Mouse (Mus musculus): Measurements from ENCODE around the gene Syngr3.

DNA sequence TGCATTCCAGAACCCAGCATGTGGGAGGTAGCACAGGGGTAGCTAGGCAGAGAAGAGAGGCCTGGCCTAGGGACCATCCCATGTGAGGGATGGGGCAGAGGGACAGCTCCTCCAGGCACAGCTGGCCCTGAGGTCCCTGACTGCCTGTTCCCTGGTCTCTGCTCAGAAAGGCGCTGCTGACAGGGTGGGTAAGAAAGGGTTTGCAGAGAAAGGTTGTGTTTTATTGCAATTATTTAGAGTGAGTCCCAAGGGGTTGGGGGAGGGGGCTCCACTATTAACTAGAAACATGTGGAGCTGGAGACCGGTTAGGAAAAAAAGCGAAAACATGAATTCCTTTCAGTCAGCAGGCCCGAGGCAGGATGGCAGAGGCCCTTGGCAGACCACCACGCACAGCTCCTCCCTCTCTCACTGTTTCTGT, 50.2 kb downstream of the Syngr3 start:
- TF ChIP-seq CTCF (IDR thresholded peaks at IDR 0.05; ENCODE audit: low read depth, low read length) (no peak), POLR2A (IDR thresholded peaks at IDR 0.05; ENCODE audit: borderline replicate concordance, low read depth, low read length) (no peak)
